In the genomic region with DNA sequence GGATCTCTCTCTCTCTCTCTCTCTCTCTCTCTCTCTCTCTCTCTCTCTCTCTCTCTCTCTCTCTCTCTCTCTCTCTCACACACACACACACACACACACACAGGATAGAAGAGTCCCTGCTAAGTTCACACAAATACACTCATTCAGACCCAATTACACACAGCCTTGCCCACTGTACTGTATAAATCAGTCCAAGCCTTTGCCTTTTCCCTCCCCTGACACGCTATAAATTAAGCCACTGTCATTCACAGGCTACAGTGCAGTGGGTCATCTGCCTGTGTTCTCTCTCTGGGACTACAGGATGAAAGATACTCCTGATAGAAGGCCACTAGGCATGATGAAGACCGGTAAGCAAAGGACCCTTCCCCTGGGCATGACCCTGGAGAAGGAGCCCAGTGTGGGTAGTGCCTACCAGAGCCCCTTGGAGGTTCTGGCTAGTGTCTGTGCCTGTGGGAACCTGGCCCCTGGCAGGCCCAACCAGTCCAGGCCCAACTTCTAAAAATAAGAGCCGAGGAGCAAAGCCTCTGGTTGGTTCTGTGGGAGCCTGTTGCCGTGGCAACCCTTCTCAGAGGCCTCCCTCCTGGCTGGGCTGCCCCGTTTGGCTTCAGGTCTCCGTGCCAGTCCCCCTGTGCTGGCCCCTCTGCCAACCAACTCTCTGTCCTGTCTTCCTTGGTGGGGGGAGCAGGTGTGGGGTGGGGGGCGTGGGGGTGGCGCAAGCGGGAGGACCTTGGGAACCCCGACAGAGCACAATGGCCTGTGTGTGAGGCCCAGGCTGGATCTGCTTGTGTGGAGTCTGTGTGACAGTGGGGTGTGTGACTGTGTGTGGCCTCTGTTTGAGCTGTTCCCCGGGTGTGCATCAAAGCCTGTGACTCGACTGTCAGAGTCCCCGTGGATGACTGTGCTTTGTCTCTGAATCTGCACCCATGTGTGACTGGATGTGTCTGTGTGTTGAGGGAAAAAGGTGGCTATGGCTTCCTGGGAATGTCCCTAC, we compare ENCODE assay signal across 8 mouse cellular contexts. TPM values are rescaled to one million over a fixed set of nuclear protein-coding genes. Genes with fewer than 3 reads are reported as not detected.
DNase-seq lines count a peak whose midpoint lies in the region; ATAC-seq and TF ChIP-seq lines count a peak whose summit lies in the region.

No protein-coding gene starts in this region.

- H3K4me3 ChIP-seq in heart, embryonic 14.5 days (ENCODE audit: control insufficient read depth in 1 of 2, insufficient read depth in 1 of 2, low read depth in 1 of 2, low read length in 2 of 2): no peak overlapping the region
- no peak overlapping the region for H3K4me3 ChIP-seq in hindbrain, embryonic 16.5 days (ENCODE audit: low read length)
- no peak overlapping the region for H3K4me3 ChIP-seq in midbrain, embryonic 14.5 days (replicated peaks; ENCODE audit: low read depth, low read length)
- H3K4me3 ChIP-seq in liver, postnatal 0 days (ENCODE audit: low read depth, low read length): no peak overlapping the region

- H3K4me1 ChIP-seq in heart, embryonic 14.5 days (ENCODE audit: control insufficient read depth in 2 of 2, insufficient read depth in 2 of 2, low read length in 2 of 2): peaks cover 13 to 18% of the 10 kb centered on the region in 2 experiments
- H3K4me1 ChIP-seq in hindbrain, embryonic 16.5 days (ENCODE audit: control insufficient read depth, insufficient read depth, low read depth, low read length): peaks cover 35% of the 10 kb centered on the region
- peaks cover 38% of the 10 kb centered on the region for H3K4me1 ChIP-seq in midbrain, embryonic 14.5 days (ENCODE audit: control insufficient read depth, insufficient read depth, low read length)
- H3K4me1 ChIP-seq in liver, postnatal 0 days (ENCODE audit: insufficient read depth): no peaks in the 10 kb centered on the region

- no peaks in the 10 kb centered on the region for H3K9me3 ChIP-seq in heart, embryonic 14.5 days (ENCODE audit: control insufficient read depth, low read length)
- no peaks in the 10 kb centered on the region for H3K9me3 ChIP-seq in hindbrain, embryonic 16.5 days (ENCODE audit: control insufficient read depth, low read length)
- H3K9me3 ChIP-seq in midbrain, embryonic 14.5 days (ENCODE audit: control insufficient read depth, low read length): no peaks in the 10 kb centered on the region
- H3K9me3 ChIP-seq in liver, postnatal 0 days (ENCODE audit: low read length): no peaks in the 10 kb centered on the region

- no peak overlapping the region for H3K27ac ChIP-seq in heart, embryonic 14.5 days (replicated peaks in 1 of 2; ENCODE audit: control insufficient read depth in 1 of 2, insufficient read depth in 1 of 2, low read depth in 2 of 2, low read length in 2 of 2)
- peak overlapping the region; percentile 79 for H3K27ac ChIP-seq in hindbrain, embryonic 16.5 days (ENCODE audit: low read depth, low read length)
- H3K27ac ChIP-seq in midbrain, embryonic 14.5 days (replicated peaks; ENCODE audit: low read depth, low read length): peak overlapping the region; percentile 89
- H3K27ac ChIP-seq in liver, postnatal 0 days (ENCODE audit: low read depth): no peak overlapping the region

- 49% methylated on average over 13 of the region's 13 CpGs for WGBS in heart, embryonic 14.5 days
- 8% methylated on average over 13 of the region's 13 CpGs for WGBS in hindbrain, embryonic 16.5 days
- WGBS in midbrain, embryonic 14.5 days: 12% methylated on average over 13 of the region's 13 CpGs
- WGBS in liver, postnatal 0 days (ENCODE audit: insufficient replicate concordance): 43% methylated on average over 13 of the region's 13 CpGs

- H3K36me3 ChIP-seq in heart, embryonic 14.5 days (ENCODE audit: control insufficient read depth, insufficient read depth, low read length): no peaks in the 10 kb centered on the region
- H3K36me3 ChIP-seq in hindbrain, embryonic 16.5 days (ENCODE audit: control insufficient read depth, insufficient read depth, low read length): no peaks in the 10 kb centered on the region
- H3K36me3 ChIP-seq in midbrain, embryonic 14.5 days (ENCODE audit: control insufficient read depth, insufficient read depth, low read length): no peaks in the 10 kb centered on the region
- no peaks in the 10 kb centered on the region for H3K36me3 ChIP-seq in liver, postnatal 0 days (replicated peaks; ENCODE audit: insufficient read depth, low read length)

- H3K27me3 ChIP-seq in heart, embryonic 14.5 days (ENCODE audit: control insufficient read depth, insufficient read depth, low read length): no peaks in the 10 kb centered on the region; the same call in 1 of the 2 replicates
- H3K27me3 ChIP-seq in hindbrain, embryonic 16.5 days (replicated peaks; ENCODE audit: control insufficient read depth, insufficient read depth, low read length): no peaks in the 10 kb centered on the region
- H3K27me3 ChIP-seq in midbrain, embryonic 14.5 days (ENCODE audit: control insufficient read depth, insufficient read depth, low read length): no peaks in the 10 kb centered on the region
- 0 out of 2 replicates have a peak, but pooled peaks cover 10% of the 10 kb centered on the region for H3K27me3 ChIP-seq in liver, postnatal 0 days (ENCODE audit: insufficient read depth, low read length)

- TF ChIP-seq CTCF in liver, postnatal 0 days (IDR thresholded peaks at IDR 0.05; ENCODE audit: low read depth): no peak

- DNase-seq in heart, postnatal 25 days (ENCODE audit: low spot score): no peak
- peak; percentile 30 for DNase-seq in embryo, embryonic 11.5 days (ENCODE audit: low read depth, low spot score)
- DNase-seq in midbrain, embryonic 14.5 days: peak; percentile 89
- DNase-seq in c-Kit-positive CD71-positive TER-119-positive erythroid progenitor cells, embryonic 14.5 days (ENCODE audit: low spot score): no peak
- no peak for DNase-seq in liver, postnatal 0 days
- DNase-seq in testis, postnatal 14 days (ENCODE audit: low spot score): no peak

- ATAC-seq in heart, embryonic 14.5 days (ENCODE audit: insufficient number of reproducible peaks, insufficient read depth, low FRiP score, low read depth): 0 out of 2 replicates have a peak, but pooled peaks have one; percentile 35
- peak; percentile 91 for ATAC-seq in hindbrain, embryonic 16.5 days
- ATAC-seq in midbrain, embryonic 14.5 days (ENCODE audit: low FRiP score, low TSS enrichment): peak; percentile 82
- ATAC-seq in liver, postnatal 0 days: no peak

- TF ChIP-seq EP300 in liver, postnatal 0 days (IDR thresholded peaks at IDR 0.05; ENCODE audit: low read depth): no peak

- H3K9ac ChIP-seq in heart, embryonic 14.5 days (ENCODE audit: low read length): no peak overlapping the region
- peak overlapping the region; percentile 47; the same call in 1 of the 2 replicates for H3K9ac ChIP-seq in hindbrain, embryonic 16.5 days (ENCODE audit: low read depth, low read length)
- peak overlapping the region; percentile 26; the same call in 1 of the 2 replicates for H3K9ac ChIP-seq in midbrain, embryonic 14.5 days (replicated peaks; ENCODE audit: low read length)
- no peak overlapping the region for H3K9ac ChIP-seq in liver, postnatal 0 days (replicated peaks)

- no peak overlapping the region for H3K4me2 ChIP-seq in heart, embryonic 14.5 days (ENCODE audit: low read length)
- H3K4me2 ChIP-seq in hindbrain, embryonic 16.5 days (ENCODE audit: low read length): peak overlapping the region; percentile 38
- H3K4me2 ChIP-seq in midbrain, embryonic 14.5 days (ENCODE audit: low read length): peak overlapping the region; percentile 34
- no peak overlapping the region for H3K4me2 ChIP-seq in liver, postnatal 0 days (ENCODE audit: low read depth, low read length)

- intact Hi-C loops in heart, postnatal 25 days (cut with DNase I): no loop called here

RNA-seq across cellular contexts. Expression of gene Adgrb2, which starts 17.4 kb away (rescaled TPM):
- polyA plus RNA-seq in heart, embryonic 14.5 days (2014; fragmentation: Nextera tagmentation; extraction: Ambion mirVana): 1.7 and 2.6 TPM in 2 replicates
- total RNA-seq in heart, postnatal 25 days (2021): 1 to 10 TPM; 2.3 to 2.6 TPM
- polyA plus RNA-seq in hindbrain, embryonic 16.5 days (2015; fragmentation: Nextera tagmentation; extraction: Ambion mirVana): 13.4 and 14.9 TPM in 2 replicates
- polyA plus RNA-seq in midbrain, embryonic 14.5 days (2014; fragmentation: Nextera tagmentation; extraction: Ambion mirVana): 15.9 and 16.9 TPM in 2 replicates
- polyA plus RNA-seq in liver, postnatal 0 days (2015; fragmentation: Nextera tagmentation; extraction: Ambion mirVana): not detected in 2 replicates

RNA-seq across cellular contexts. Expression of gene Spocd1, which starts 38.3 kb away (rescaled TPM):
- polyA plus RNA-seq in heart, embryonic 14.5 days (2014; fragmentation: Nextera tagmentation; extraction: Ambion mirVana): 0.24 and 0.47 TPM in 2 replicates
- under 1 TPM in 1 of 2 experiments, not detected in 1; 0.08 TPM for total RNA-seq in heart, postnatal 25 days (2021)
- not detected in 2 replicates for polyA plus RNA-seq in hindbrain, embryonic 16.5 days (2015; fragmentation: Nextera tagmentation; extraction: Ambion mirVana)
- polyA plus RNA-seq in midbrain, embryonic 14.5 days (2014; fragmentation: Nextera tagmentation; extraction: Ambion mirVana): 0.16 TPM in 1 of 2 replicates, not detected in the other
- not detected in 2 replicates for polyA plus RNA-seq in liver, postnatal 0 days (2015; fragmentation: Nextera tagmentation; extraction: Ambion mirVana)

Comparison
In these comparisons a context has a peak if more than half of its experiments do, and no peak if none do; other contexts are left out.
1. H3K27ac ChIP-seq: peak in hindbrain, embryonic 16.5 days (single experiment) and midbrain, embryonic 14.5 days (single experiment); none in heart, embryonic 14.5 days (0 of 2) and liver, postnatal 0 days (single experiment).
2. H3K4me2 ChIP-seq: peak in hindbrain, embryonic 16.5 days (single experiment) and midbrain, embryonic 14.5 days (single experiment); none in heart, embryonic 14.5 days (single experiment) and liver, postnatal 0 days (single experiment).
3. H3K9ac ChIP-seq: peak in hindbrain, embryonic 16.5 days (single experiment) and midbrain, embryonic 14.5 days (single experiment); none in heart, embryonic 14.5 days (single experiment) and liver, postnatal 0 days (single experiment).
4. DNase-seq: peak in embryo, embryonic 11.5 days (single experiment) and midbrain, embryonic 14.5 days (single experiment); none in heart, postnatal 25 days (single experiment), c-Kit-positive CD71-positive TER-119-positive erythroid progenitor cells, embryonic 14.5 days (single experiment), liver, postnatal 0 days (single experiment) and testis, postnatal 14 days (single experiment).